In the genomic region with DNA sequence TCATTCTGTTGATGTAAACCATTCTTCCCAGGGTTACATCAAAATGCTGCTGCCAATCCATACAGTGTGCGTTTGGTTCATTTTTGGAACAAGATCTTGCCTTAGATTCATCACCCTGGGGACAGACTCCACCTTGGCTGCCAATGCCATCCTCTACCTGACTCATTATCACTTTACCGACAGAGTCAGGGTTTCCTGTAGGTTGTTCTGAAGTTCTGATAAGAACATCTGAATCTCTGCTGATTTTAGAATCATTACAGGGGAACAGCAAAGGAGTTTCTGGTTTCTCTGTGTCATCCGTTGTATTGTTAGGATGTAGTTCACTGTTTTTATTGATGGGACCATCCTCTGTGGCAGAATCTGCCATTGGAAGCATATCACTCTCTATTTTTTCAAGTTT, we compare ENCODE assay signal across 24 mouse cellular contexts. TPM values are rescaled to one million over a fixed set of nuclear protein-coding genes. Genes with fewer than 3 reads are reported as not detected.
A peak's percentile ranks its signal among the peaks of the same experiment; 100 is the strongest.
DNase-seq lines count a peak whose midpoint lies in the region; ATAC-seq and TF ChIP-seq lines count a peak whose summit lies in the region.
"Had no signal": no experiment of that assay in that cellular context is flagged by ENCODE, and none has a peak within 500 bp of the region (broad histone marks: within the 10 kb centered on the region; RNA-seq: fewer than 3 reads in every experiment).

No protein-coding gene starts in this region.

- H3K9ac ChIP-seq in MEL (ENCODE audit: control insufficient read depth, low read depth, low read length, poor library complexity, severe bottlenecking) = no peak overlapping the region
- no peak overlapping the region for H3K9ac ChIP-seq in limb, embryonic 13.5 days
- H3K9ac ChIP-seq: embryonic facial prominence, embryonic 13.5 days; embryonic facial prominence, embryonic 15.5 days; forebrain, embryonic 12.5 days had no signal

- H3K4me3 ChIP-seq in MEL (ENCODE audit: control insufficient read depth in 1 of 2, insufficient read depth in 1 of 2, low read depth in 2 of 2, low read length in 2 of 2) = no peak overlapping the region
- H3K4me3 ChIP-seq in limb, embryonic 13.5 days = no peak overlapping the region
- H3K4me3 ChIP-seq: embryonic facial prominence, embryonic 13.5 days; embryonic facial prominence, embryonic 15.5 days; erythroblast, embryonic 14.5 days; forebrain, embryonic 10.5 days; forebrain, embryonic 12.5 days had no signal

- no peak overlapping the region for H3K4me2 ChIP-seq in limb, embryonic 13.5 days (replicated peaks)
- H3K4me2 ChIP-seq: embryonic facial prominence, embryonic 13.5 days; embryonic facial prominence, embryonic 15.5 days; forebrain, embryonic 12.5 days had no signal

- DNase-seq in heart, adult 11 months = peak; percentile 30
- DNase-seq in heart, adult 9 months (ENCODE audit: low spot score in 2 of 2) = no peak
- no peak for DNase-seq in MEL (ENCODE audit: low read depth, low spot score)
- DNase-seq in cerebellum, postnatal 10 days = no peak
- no peak for DNase-seq in spleen, postnatal 14 days (ENCODE audit: low spot score in 2 of 2)
- DNase-seq: adrenal gland, adult 8-10 months; adrenal gland, postnatal 14 days; adrenal gland, postnatal 36 days; cerebellum, adult 11-12 months; cerebellum, adult 2 months; cerebellum, adult 9-10 months; cerebellum, postnatal 14 days; cerebellum, postnatal 36 days; embryo, embryonic 11 days had no signal

- no peaks in the 10 kb centered on the region for H3K27me3 ChIP-seq in MEL (ENCODE audit: control insufficient read depth in 1 of 2, insufficient read depth in 2 of 2, low read length in 2 of 2)
- no peaks in the 10 kb centered on the region for H3K27me3 ChIP-seq in limb, embryonic 13.5 days
- H3K27me3 ChIP-seq: embryonic facial prominence, embryonic 13.5 days; embryonic facial prominence, embryonic 15.5 days; forebrain, embryonic 12.5 days; Patski had no signal

- 93% methylated on average over 3 of the region's 3 CpGs for WGBS in limb, embryonic 13.5 days

- no peak for TF ChIP-seq CTCF in MEL (IDR thresholded peaks at IDR 0.05 in 2 of 3, conservative IDR thresholded peaks at IDR 0.05 in 1 of 3; ENCODE audit: control insufficient read depth in 1 of 3, insufficient read depth in 1 of 3, low read depth in 2 of 3, low read length in 3 of 3, poor library complexity in 1 of 3, severe bottlenecking in 1 of 3)

- peaks cover 15 to 16% of the 10 kb centered on the region in 2 experiments for H3K4me1 ChIP-seq in MEL (ENCODE audit: control insufficient read depth in 1 of 2, insufficient read depth in 2 of 2, low read length in 2 of 2)
- H3K4me1 ChIP-seq in limb, embryonic 13.5 days = peaks cover 32% of the 10 kb centered on the region

- no peaks in the 10 kb centered on the region for H3K9me3 ChIP-seq in MEL (replicated peaks; ENCODE audit: insufficient read depth, low read length)
- H3K9me3 ChIP-seq in limb, embryonic 13.5 days = peaks cover 13% of the 10 kb centered on the region
- H3K9me3 ChIP-seq: embryonic facial prominence, embryonic 13.5 days; embryonic facial prominence, embryonic 15.5 days; forebrain, embryonic 10.5 days; forebrain, embryonic 12.5 days had no signal

- no peak for TF ChIP-seq POLR2A in MEL (IDR thresholded peaks at IDR 0.05; ENCODE audit: control insufficient read depth in 1 of 2, insufficient read depth in 1 of 2, low read depth in 1 of 2, low read length in 2 of 2, poor library complexity in 1 of 2)

- no peak for ATAC-seq in limb, embryonic 13.5 days (ENCODE audit: low FRiP score, low read depth)
- ATAC-seq: activated CD4-positive, CD25-positive, alpha-beta regulatory T cell, adult 4 months; forebrain, embryonic 14.5 days; forebrain, embryonic 16.5 days; Patski had no signal

- peak in 1 of 2 experiments; percentile 34; a peak in 2 of 4 replicates for TF ChIP-seq EP300 in MEL (IDR thresholded peaks at IDR 0.05; ENCODE audit: low read depth in 1 of 2, low read length in 2 of 2)

- peaks cover 0 to 15% of the 10 kb centered on the region in 2 experiments; a peak in 2 of 4 replicates for H3K36me3 ChIP-seq in MEL (ENCODE audit: control insufficient read depth in 1 of 2, insufficient read depth in 2 of 2, low read length in 2 of 2)
- no peaks in the 10 kb centered on the region; the same call in 1 of the 2 replicates for H3K36me3 ChIP-seq in limb, embryonic 13.5 days
- H3K36me3 ChIP-seq: embryonic facial prominence, embryonic 13.5 days; embryonic facial prominence, embryonic 15.5 days; forebrain, embryonic 12.5 days had no signal

- no peak for TF ChIP-seq RAD21 in MEL (IDR thresholded peaks at IDR 0.05; ENCODE audit: low read depth, low read length)

- no peaks in the 10 kb centered on the region; the same call in 1 of the 2 replicates for H3K79me2 ChIP-seq in MEL (ENCODE audit: control insufficient read depth, insufficient read depth, low read length, poor library complexity)

- H3K27ac ChIP-seq in MEL (ENCODE audit: control insufficient read depth, low read depth, low read length) = no peak overlapping the region
- H3K27ac ChIP-seq in limb, embryonic 13.5 days = 0 out of 2 replicates have a peak overlapping the region, but pooled peaks have one; percentile 52
- H3K27ac ChIP-seq: embryonic facial prominence, embryonic 15.5 days; forebrain, embryonic 10.5 days; forebrain, embryonic 12.5 days had no signal

TF ChIP-seq in MEL, 35 proteins besides CTCF, POLR2A, EP300 and RAD21:
- TF ChIP-seq RCOR1 (IDR thresholded peaks at IDR 0.05; ENCODE audit: low read depth, low read length) (peak; percentile 52; the same call in 1 of the 2 replicates), GATA1 (IDR thresholded peaks at IDR 0.05; ENCODE audit: low read depth, low read length) (peak; percentile 53; the same call in 1 of the 2 replicates), MEF2A (IDR thresholded peaks at IDR 0.05; ENCODE audit: extremely low read depth, insufficient replicate concordance, low read depth, low read length, poor library complexity, severe bottlenecking) (no peak)

RNA-seq across cellular contexts. Expression of gene Mlh3, which starts 4.2 kb away (rescaled TPM):
- 7.3 and 8.5 TPM in 2 replicates for total RNA-seq in MEL (2012; rRNA removed)
- 1 to 10 TPM in 1 of 2 experiments, not detected in 1; 8.6 TPM for polyA plus RNA-seq in MEL (2012; ENCODE audit: insufficient read depth in 1 of 2, insufficient read length in 2 of 2, low read depth in 1 of 2, low replicate concordance in 2 of 2, missing spikeins in 1 of 2)
- 10.0 and 10.8 TPM in 2 replicates for polyA plus RNA-seq in limb, embryonic 13.5 days (2015; fragmentation: Nextera tagmentation; extraction: Ambion mirVana)

RNA-seq across cellular contexts. Expression of gene Acyp1, which starts 22.0 kb away (rescaled TPM):
- 51.2 and 54.5 TPM in 2 replicates for total RNA-seq in MEL (2012; rRNA removed)
- polyA plus RNA-seq in MEL (2012; ENCODE audit: insufficient read depth in 1 of 2, insufficient read length in 2 of 2, low read depth in 1 of 2, low replicate concordance in 2 of 2, missing spikeins in 1 of 2) = 10 to 100 TPM in 1 of 2 experiments, not detected in 1; 47.4 TPM
- polyA plus RNA-seq in limb, embryonic 13.5 days (2015; fragmentation: Nextera tagmentation; extraction: Ambion mirVana) = 44.8 and 48.4 TPM in 2 replicates

RNA-seq across cellular contexts. Expression of gene Zc2hc1c, which starts 22.1 kb away (rescaled TPM):
- total RNA-seq in MEL (2012; rRNA removed) = 0.03 and 0.04 TPM in 2 replicates
- polyA plus RNA-seq in MEL (2012; ENCODE audit: insufficient read depth in 1 of 2, insufficient read length in 2 of 2, low read depth in 1 of 2, low replicate concordance in 2 of 2, missing spikeins in 1 of 2) = under 1 TPM in 1 of 2 experiments, not detected in 1; 0.39 TPM
- polyA plus RNA-seq in limb, embryonic 13.5 days (2015; fragmentation: Nextera tagmentation; extraction: Ambion mirVana) = 1.0 and 1.2 TPM in 2 replicates

RNA-seq across cellular contexts. Expression of gene Eif2b2, which starts 47.0 kb away (rescaled TPM):
- total RNA-seq in MEL (2012; rRNA removed) = 137 and 150 TPM in 2 replicates
- polyA plus RNA-seq in MEL (2012; ENCODE audit: insufficient read depth in 1 of 2, insufficient read length in 2 of 2, low read depth in 1 of 2, low replicate concordance in 2 of 2, missing spikeins in 1 of 2) = 100 to 1,000 TPM in 1 of 2 experiments, not detected in 1; 193 TPM
- 78.3 and 79.9 TPM in 2 replicates for polyA plus RNA-seq in limb, embryonic 13.5 days (2015; fragmentation: Nextera tagmentation; extraction: Ambion mirVana)
